Mouse (Mus musculus) stomach, embryonic 16.5 days (tissue): ENCODE results near the gene Ano6. TPM values are rescaled to one million over a fixed set of nuclear protein-coding genes. Genes with fewer than 3 reads are reported as not detected.
A peak's percentile ranks its signal among the peaks of the same experiment; 100 is the strongest.

Experiments
- ATAC-seq: fragments of 200-750 bp; cut with Nextera tagmentation; 2 replicates; pipeline ENCODE4 v1.8.0; 2017; ENCODE audit warnings: moderate number of reproducible peaks, moderate TSS enrichment; ENCODE audit not compliant: insufficient read depth, low FRiP score
- H3K27ac ChIP-seq: fragments of 300-500 bp; sonication (generic); 2 replicates; pipeline ENCODE4 v1.5.1; 2014; ENCODE audit warnings: low read length
- H3K27me3 ChIP-seq: fragments of 300-500 bp; sonication (generic); 2 replicates; pipeline ENCODE4 v1.6.1; 2014; ENCODE audit warnings: low read length, control low read depth, mixed read lengths; ENCODE audit not compliant: control insufficient read depth, insufficient read depth
- H3K36me3 ChIP-seq: fragments of 300-500 bp; sonication (generic); 2 replicates; pipeline ENCODE4 v1.6.1; 2014; ENCODE audit warnings: low read length; ENCODE audit not compliant: control insufficient read depth, insufficient read depth
- H3K4me1 ChIP-seq: fragments of 300-500 bp; sonication (generic); 2 replicates; pipeline ENCODE4 v1.6.1; 2014; ENCODE audit warnings: low read length, control low read depth, mixed read lengths; ENCODE audit not compliant: control insufficient read depth, insufficient read depth
- H3K4me2 ChIP-seq: fragments of 300-500 bp; sonication (generic); 2 replicates; pipeline ENCODE4 v1.6.1; 2014; ENCODE audit warnings: low read depth, low read length, mixed read lengths
- H3K4me3 ChIP-seq: fragments of 300-500 bp; sonication (generic); replicated peaks from 2 replicates; pipeline ENCODE4 v1.5.1; 2014; ENCODE audit warnings: mild to moderate bottlenecking, low read length
- H3K9ac ChIP-seq: fragments of 300-500 bp; sonication (generic); 2 replicates; pipeline ENCODE4 v1.6.1; 2014; ENCODE audit warnings: low read length
- H3K9me3 ChIP-seq: fragments of 300-500 bp; sonication (generic); replicated peaks from 2 replicates; pipeline ENCODE4 v1.6.1; 2016; ENCODE audit warnings: low read length, control low read depth; ENCODE audit not compliant: control insufficient read depth
- WGBS: fragments of 180-500 bp; shearing (Covaris S2); extraction: QIAGEN DNeasy Blood & Tissue Kit; methylation state at CpG from one replicate; pipeline ENCODE4 v1.1.7; 2014; 5-methylcytosine and 5-hydroxymethylcytosine counted together
- polyA plus RNA-seq: library from polyadenylated mRNA; unstranded; fragments of >200 nt; fragmentation: Nextera tagmentation; extraction: Ambion mirVana; gene quantifications from 2 replicates; pipeline ENCODE4 v1.2.1, GENCODE M21; 2015

Ano6 gene
- polyA plus RNA-seq, 1 experiment from 2014 or later: 41.8 TPM

- H3K27me3 ChIP-seq: no peaks in the 10 kb centered on the region
- H3K4me1 ChIP-seq: peaks cover 28% of the 10 kb centered on the region
- no peaks in the 10 kb centered on the region for H3K36me3 ChIP-seq
- no peak overlapping the region for H3K4me2 ChIP-seq
- no peak overlapping the region for H3K9ac ChIP-seq
- H3K4me3 ChIP-seq: no peak overlapping the region
- no peaks in the 10 kb centered on the region for H3K9me3 ChIP-seq
- H3K27ac ChIP-seq: no peak overlapping the region
- ATAC-seq: no peak
Observed at GRCm38 (mm10) chr15:95800051-95800450, 9.4 kb downstream of the Ano6 start.

GRCm38 (mm10) chr15:95801261-95801979, 10.8 kb downstream of the Ano6 start:
- no peaks in the 10 kb centered on the region for H3K9me3 ChIP-seq
- H3K4me2 ChIP-seq: no peak overlapping the region
- H3K9ac ChIP-seq: no peak overlapping the region
- H3K4me1 ChIP-seq: peaks cover 26% of the 10 kb centered on the region
- no peak for ATAC-seq
- no peak overlapping the region for H3K27ac ChIP-seq
- 71% methylated on average over 21 of the region's 21 CpGs for WGBS
- H3K36me3 ChIP-seq: no peaks in the 10 kb centered on the region
- no peak overlapping the region for H3K4me3 ChIP-seq
- H3K27me3 ChIP-seq: no peaks in the 10 kb centered on the region

GRCm38 (mm10) chr15:95802140-95802539, 11.5 kb downstream of the Ano6 start:
- 82% methylated on average over 6 of the region's 6 CpGs for WGBS
- Histone ChIP-seq H3K4me1 (peaks cover 26% of the 10 kb centered on the region), H3K36me3 (no peaks in the 10 kb centered on the region), H3K9me3 (no peaks in the 10 kb centered on the region), H3K4me3 (no peak overlapping the region), H3K4me2 (no peak overlapping the region), H3K9ac (no peak overlapping the region), H3K27me3 (no peaks in the 10 kb centered on the region), H3K27ac (no peak overlapping the region)
- no peak for ATAC-seq

GRCm38 (mm10) chr15:95802762-95803161, 12.1 kb downstream of the Ano6 start:
- ATAC-seq: no peak
- Histone ChIP-seq H3K9me3 (no peaks in the 10 kb centered on the region), H3K9ac (no peak overlapping the region), H3K27me3 (no peaks in the 10 kb centered on the region), H3K4me3 (no peak overlapping the region), H3K36me3 (no peaks in the 10 kb centered on the region), H3K27ac (no peak overlapping the region), H3K4me1 (peaks cover 26% of the 10 kb centered on the region), H3K4me2 (no peak overlapping the region)
- 53% methylated on average over 2 of the region's 2 CpGs for whole genome bisulfite sequencing

- ATAC-seq: no peak
- H3K9me3 ChIP-seq: no peaks in the 10 kb centered on the region
- H3K4me2 ChIP-seq: no peak overlapping the region
- no peak overlapping the region for H3K27ac ChIP-seq
- H3K9ac ChIP-seq: no peak overlapping the region
- H3K27me3 ChIP-seq: no peaks in the 10 kb centered on the region
- no peak overlapping the region for H3K4me3 ChIP-seq
- peaks cover 26% of the 10 kb centered on the region for H3K4me1 ChIP-seq
- H3K36me3 ChIP-seq: no peaks in the 10 kb centered on the region
- 68% methylated on average over 3 of the region's 3 CpGs for WGBS
Observed at GRCm38 (mm10) chr15:95803484-95803883, 12.8 kb downstream of the Ano6 start.

- peaks cover 26% of the 10 kb centered on the region for H3K4me1 ChIP-seq
- peak; percentile 79; the same call in 1 of the 2 replicates for ATAC-seq
- H3K9ac ChIP-seq: peak overlapping the region; percentile 47
- H3K4me3 ChIP-seq: no peak overlapping the region
- H3K27ac ChIP-seq: peak overlapping the region; percentile 84
- H3K9me3 ChIP-seq: no peaks in the 10 kb centered on the region
- H3K27me3 ChIP-seq: no peaks in the 10 kb centered on the region
- H3K4me2 ChIP-seq: peak overlapping the region; percentile 33
- H3K36me3 ChIP-seq: no peaks in the 10 kb centered on the region
- 10% methylated on average over 7 of the region's 7 CpGs for WGBS
Observed at GRCm38 (mm10) chr15:95804255-95804654, 13.6 kb downstream of the Ano6 start.

- Histone ChIP-seq H3K27ac (peak overlapping the region; percentile 84), H3K4me3 (no peak overlapping the region), H3K9ac (no peak overlapping the region), H3K9me3 (no peaks in the 10 kb centered on the region), H3K4me2 (no peak overlapping the region), H3K4me1 (peaks cover 26% of the 10 kb centered on the region), H3K27me3 (no peaks in the 10 kb centered on the region), H3K36me3 (no peaks in the 10 kb centered on the region)
- no peak for ATAC-seq
- 54% methylated on average over 5 of the region's 5 CpGs for WGBS
Observed at GRCm38 (mm10) chr15:95805022-95805471, 14.4 kb downstream of the Ano6 start.

- H3K36me3 ChIP-seq: 0 out of 2 replicates have a peak, but pooled peaks cover 5% of the 10 kb centered on the region
- H3K9ac ChIP-seq: no peak overlapping the region
- H3K4me3 ChIP-seq: no peak overlapping the region
- no peaks in the 10 kb centered on the region for H3K27me3 ChIP-seq
- ATAC-seq: no peak
- H3K27ac ChIP-seq: no peak overlapping the region
- H3K4me1 ChIP-seq: peaks cover 26% of the 10 kb centered on the region
- 66% methylated on average over 3 of the region's 3 CpGs for WGBS
- no peak overlapping the region for H3K4me2 ChIP-seq
- H3K9me3 ChIP-seq: no peaks in the 10 kb centered on the region
Observed at GRCm38 (mm10) chr15:95807908-95808307, 17.3 kb downstream of the Ano6 start.

GRCm38 (mm10) chr15:95810357-95810761, 19.7 kb downstream of the Ano6 start:
- no peak overlapping the region for H3K27ac ChIP-seq
- H3K4me3 ChIP-seq: no peak overlapping the region
- H3K4me2 ChIP-seq: no peak overlapping the region
- H3K4me1 ChIP-seq: peaks cover 8% of the 10 kb centered on the region
- no peaks in the 10 kb centered on the region for H3K27me3 ChIP-seq
- H3K36me3 ChIP-seq: 0 out of 2 replicates have a peak, but pooled peaks cover 5% of the 10 kb centered on the region
- no peaks in the 10 kb centered on the region for H3K9me3 ChIP-seq
- 62% methylated on average over 4 of the region's 4 CpGs for WGBS
- ATAC-seq: peak; percentile 53; the same call in 1 of the 2 replicates
- H3K9ac ChIP-seq: no peak overlapping the region
